ENCODE assay signal across 8 mouse cellular contexts in the genomic region with DNA sequence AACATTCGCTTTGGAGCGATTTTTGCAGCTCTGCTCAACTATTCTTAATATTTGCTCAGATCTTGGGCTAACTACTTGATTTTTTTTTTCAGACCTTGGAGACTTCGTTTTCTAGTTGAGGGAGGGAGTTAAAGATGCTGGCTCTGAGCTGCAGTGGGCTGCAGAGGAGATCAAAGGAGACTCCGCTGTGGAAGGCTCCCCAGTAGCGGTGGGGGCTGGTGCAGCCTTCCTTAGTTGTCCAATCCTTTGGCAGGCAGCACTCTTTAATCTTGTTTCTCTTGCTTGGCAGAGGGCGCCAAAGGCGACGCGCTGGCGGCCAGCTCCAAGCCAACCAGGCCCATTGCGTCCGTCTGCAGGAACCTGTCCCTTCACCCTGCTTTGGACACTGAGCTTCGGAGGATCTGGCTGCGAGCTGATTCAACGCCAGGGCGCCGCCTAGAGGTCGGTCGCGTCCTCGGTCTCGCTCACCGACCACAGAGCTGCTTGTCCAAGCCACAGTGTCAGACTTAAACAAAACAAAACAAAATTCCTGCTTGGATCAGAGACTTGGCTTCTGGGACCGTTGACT. TPM values are rescaled to one million over a fixed set of nuclear protein-coding genes. Genes with fewer than 3 reads are reported as not detected.
DNase-seq lines count a peak whose midpoint lies in the region; TF ChIP-seq lines count a peak whose summit lies in the region.

No protein-coding gene starts in this region.

- H3K27me3 ChIP-seq in kidney, adult 2 months (replicated peaks; ENCODE audit: control insufficient read depth, insufficient read depth, low read length) = no peaks in the 10 kb centered on the region

- peak; percentile 77 for TF ChIP-seq CTCF in bone marrow, adult 2 months (IDR thresholded peaks at IDR 0.05; ENCODE audit: control insufficient read depth, insufficient read depth, low read length)
- TF ChIP-seq CTCF in kidney, adult 2 months (conservative IDR thresholded peaks at IDR 0.05; ENCODE audit: insufficient read depth, insufficient read length, low read depth, low read length) = peak; percentile 78

- no peak overlapping the region for H3K4me3 ChIP-seq in bone marrow, adult 2 months (replicated peaks; ENCODE audit: control insufficient read depth, low read depth, low read length)
- H3K4me3 ChIP-seq in kidney, adult 2 months (ENCODE audit: insufficient read depth, low read depth, low read length) = no peak overlapping the region

- no peaks in the 10 kb centered on the region for H3K4me1 ChIP-seq in bone marrow, adult 2 months (ENCODE audit: control insufficient read depth, insufficient read depth, low read length)
- peaks cover 40% of the 10 kb centered on the region for H3K4me1 ChIP-seq in kidney, adult 2 months (ENCODE audit: control insufficient read depth, insufficient read depth, low read length)

- intact Hi-C loops in gastrocnemius, postnatal 14 days (cut with DNase I; ENCODE audit: low total_unique reads) = no loop called here

- DNase-seq in gastrocnemius, postnatal 14 days = peak; percentile 61
- no peak for DNase-seq in gastrocnemius, postnatal 25 days
- DNase-seq in CD4-positive helper T cell, adult 2 months (ENCODE audit: low read depth, low spot score) = peak; percentile 42
- peak; percentile 96 for DNase-seq in kidney, adult 2 months
- DNase-seq in lung, postnatal 25 days (ENCODE audit: low spot score) = peak; percentile 56
- peak; percentile 67 for DNase-seq in thymus, postnatal 14 days
- no peak for DNase-seq in frontal cortex, postnatal 10 days (ENCODE audit: low spot score in 2 of 2)

- 10% methylated on average over 24 of the region's 24 CpGs for WGBS in bone marrow, adult 2 months
- 8% methylated on average over 24 of the region's 24 CpGs for WGBS in kidney, adult 2 months

- no peak for TF ChIP-seq POLR2A in bone marrow, adult 2 months (IDR thresholded peaks at IDR 0.05; ENCODE audit: borderline replicate concordance, control insufficient read depth, low read depth, low read length)
- no peak for TF ChIP-seq POLR2A in kidney, adult 2 months (IDR thresholded peaks at IDR 0.05; ENCODE audit: low read depth, low read length)

- no peak overlapping the region for H3K27ac ChIP-seq in bone marrow, adult 2 months (ENCODE audit: control insufficient read depth, insufficient read depth, low read depth, low read length, poor library complexity)
- H3K27ac ChIP-seq in kidney, adult 2 months (ENCODE audit: insufficient read depth, low read depth, low read length) = peak overlapping the region; percentile 48

- no peaks in the 10 kb centered on the region for H3K36me3 ChIP-seq in kidney, adult 2 months (ENCODE audit: control insufficient read depth, insufficient read depth, low read length)

RNA-seq across cellular contexts. Expression of a gene that starts 9.8 kb away (rescaled TPM):
- under 1 TPM; 0.49 to 0.59 TPM for total RNA-seq in gastrocnemius, postnatal 14 days (2021)
- total RNA-seq in gastrocnemius, postnatal 25 days (2021) = under 1 TPM; 0.15 to 0.19 TPM
- polyA plus RNA-seq in bone marrow, adult 2 months (2011; ENCODE audit: insufficient read depth, insufficient read length, low replicate concordance, missing spikeins) = 0.77 TPM in 1 of 2 replicates, not detected in the other
- polyA plus RNA-seq in kidney, adult 2 months (2012; rRNA removed) = 27.8 and 29.6 TPM in 2 replicates

RNA-seq across cellular contexts. Expression of a gene that starts 20.3 kb away (rescaled TPM):
- under 1 TPM; 0.71 to 0.74 TPM for total RNA-seq in gastrocnemius, postnatal 14 days (2021)
- total RNA-seq in gastrocnemius, postnatal 25 days (2021) = under 1 TPM; 0.28 to 0.46 TPM
- polyA plus RNA-seq in bone marrow, adult 2 months (2011; ENCODE audit: insufficient read depth, insufficient read length, low replicate concordance, missing spikeins) = 0.75 TPM in 1 of 2 replicates, not detected in the other
- polyA plus RNA-seq in kidney, adult 2 months (2012; rRNA removed) = 51.7 and 69.9 TPM in 2 replicates

RNA-seq across cellular contexts. Expression of a gene that starts 25.0 kb away (rescaled TPM):
- total RNA-seq in gastrocnemius, postnatal 14 days (2021) = 1 to 10 TPM; 1.5 to 1.6 TPM
- 1 to 10 TPM in 1 of 2 experiments, under 1 TPM in 1; 0.28 to 1.1 TPM for total RNA-seq in gastrocnemius, postnatal 25 days (2021)
- polyA plus RNA-seq in bone marrow, adult 2 months (2011; ENCODE audit: insufficient read depth, insufficient read length, low replicate concordance, missing spikeins) = 2.5 TPM in 1 of 2 replicates, not detected in the other
- polyA plus RNA-seq in kidney, adult 2 months (2012; rRNA removed) = 15.5 and 16.5 TPM in 2 replicates

RNA-seq across cellular contexts. Expression of a gene that starts 30.9 kb away (rescaled TPM):
- under 1 TPM; 0.43 to 0.75 TPM for total RNA-seq in gastrocnemius, postnatal 14 days (2021)
- under 1 TPM; 0.31 to 0.62 TPM for total RNA-seq in gastrocnemius, postnatal 25 days (2021)
- polyA plus RNA-seq in bone marrow, adult 2 months (2011; ENCODE audit: insufficient read depth, insufficient read length, low replicate concordance, missing spikeins) = 1.8 and 4.4 TPM in 2 replicates
- polyA plus RNA-seq in kidney, adult 2 months (2012; rRNA removed) = 62.7 and 67.9 TPM in 2 replicates

RNA-seq across cellular contexts. Expression of a gene that starts 41.7 kb away (rescaled TPM):
- under 1 TPM; 0.90 to 0.91 TPM for total RNA-seq in gastrocnemius, postnatal 14 days (2021)
- under 1 TPM; 0.38 to 0.64 TPM for total RNA-seq in gastrocnemius, postnatal 25 days (2021)
- 0.52 and 1.3 TPM in 2 replicates for polyA plus RNA-seq in bone marrow, adult 2 months (2011; ENCODE audit: insufficient read depth, insufficient read length, low replicate concordance, missing spikeins)
- polyA plus RNA-seq in kidney, adult 2 months (2012; rRNA removed) = 7.7 and 8.4 TPM in 2 replicates

Comparison
In these comparisons a context has a peak if more than half of its experiments do, and no peak if none do; other contexts are left out.
1. DNase-seq: peak in gastrocnemius, postnatal 14 days (single experiment), CD4-positive helper T cell, adult 2 months (single experiment), kidney, adult 2 months (single experiment), lung, postnatal 25 days (single experiment) and thymus, postnatal 14 days (single experiment); none in gastrocnemius, postnatal 25 days (single experiment) and frontal cortex, postnatal 10 days (0 of 2).